Mouse (Mus musculus) cerebellum, adult 2 months (tissue): ENCODE data around the gene Nme9.

Experiments
- CTCF ChIP-seq: fragments of 200-500 bp; IDR thresholded peaks from 2 replicates; pipeline ENCODE4 v1.5.1; 2011; ENCODE audit warnings: low read depth, mild to moderate bottlenecking, control low read depth, low read length, moderate library complexity, borderline replicate concordance; ENCODE audit not compliant: insufficient read depth
- POLR2A ChIP-seq: fragments of 200-500 bp; IDR thresholded peaks from 2 replicates; pipeline ENCODE4 v1.6.1; 2011; ENCODE audit warnings: low read length, control low read depth, borderline replicate concordance; ENCODE audit not compliant: insufficient read depth

- TF ChIP-seq POLR2A (no peak), CTCF (no peak)
Measured at GRCm38 (mm10) chr9:99446259-99446658, 5.0 kb upstream of the Nme9 start.
